Mouse (Mus musculus): ENCODE measurements at regions not wholly inside any gene's neighbourhood (a gene's known extent, or its start where the extent isn't known, plus 50 kb on each side); places are given as distances from the start of the nearest gene placed in this dataset.

DNA sequence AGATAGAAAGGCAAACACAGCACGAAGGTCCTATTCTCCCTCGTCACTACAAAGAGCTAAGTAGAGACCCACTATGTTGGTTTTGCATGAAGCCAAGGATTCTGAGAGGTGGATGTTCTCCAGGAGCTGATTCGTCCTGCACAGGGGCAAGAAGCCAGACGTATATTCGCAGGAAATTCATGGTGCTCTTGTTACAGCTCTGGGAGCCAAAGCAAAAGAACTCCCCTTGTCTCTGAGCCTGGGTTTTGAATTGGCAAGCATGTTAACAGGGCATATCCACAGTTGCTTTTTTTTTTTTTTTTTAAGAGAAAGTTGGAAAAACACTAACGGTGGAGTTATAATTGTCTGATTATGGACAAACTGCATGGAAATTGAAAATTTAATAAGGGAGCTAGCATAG lies 191.7 kb upstream of the Prickle1 start:
- no peak for DNase-seq (ENCODE audit: low read depth)

DNA sequence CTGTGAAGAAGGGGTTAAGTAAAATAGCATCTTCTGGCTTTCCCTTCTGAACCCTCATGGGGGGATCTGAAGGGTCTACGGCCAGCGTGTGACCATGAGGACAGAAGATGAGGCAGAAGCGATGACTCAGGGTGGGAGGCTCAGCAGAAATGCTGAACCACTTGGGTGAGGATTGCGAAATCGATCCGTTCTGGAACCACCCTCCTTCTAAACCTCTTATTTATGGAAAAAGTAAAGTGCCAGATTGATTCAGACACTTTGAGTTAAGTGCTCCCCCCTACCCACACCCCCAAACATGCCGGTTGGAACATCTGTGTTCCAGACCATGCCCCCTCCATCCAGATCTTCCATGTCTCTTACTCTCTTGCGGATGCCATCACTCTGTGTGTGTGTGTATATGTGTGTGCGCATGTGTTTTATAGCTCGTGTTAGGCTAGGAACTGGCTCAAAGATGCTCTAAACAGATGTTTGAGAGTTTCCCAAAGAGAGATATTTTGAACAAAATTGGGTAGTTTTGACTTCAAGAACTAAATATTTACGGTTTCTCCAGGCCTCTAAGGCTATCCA lies 190.2 kb upstream of the Prickle1 start:
- no peak for DNase-seq (ENCODE audit: low read depth)

DNA sequence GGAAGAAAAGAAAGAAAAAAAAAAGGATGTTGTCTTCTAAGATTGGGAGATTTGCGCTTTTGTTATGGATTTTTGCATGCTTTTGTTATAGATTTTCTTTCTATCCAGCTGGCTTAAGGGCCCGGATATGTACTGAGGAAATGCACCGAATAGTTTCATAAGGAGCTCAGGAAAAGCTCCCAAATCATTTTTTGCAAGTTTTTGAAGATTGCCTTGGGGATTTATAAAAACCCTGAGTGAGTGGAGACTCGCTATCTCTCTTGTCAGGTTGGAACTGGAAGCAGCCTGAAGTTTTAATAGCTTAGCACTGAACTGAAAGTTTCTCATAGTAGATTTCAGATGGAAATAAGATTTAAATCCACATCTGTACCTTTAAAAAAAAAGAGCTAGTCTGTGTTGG lies 188.0 kb upstream of the Prickle1 start:
- no peak for DNase-seq (ENCODE audit: low read depth)

DNA sequence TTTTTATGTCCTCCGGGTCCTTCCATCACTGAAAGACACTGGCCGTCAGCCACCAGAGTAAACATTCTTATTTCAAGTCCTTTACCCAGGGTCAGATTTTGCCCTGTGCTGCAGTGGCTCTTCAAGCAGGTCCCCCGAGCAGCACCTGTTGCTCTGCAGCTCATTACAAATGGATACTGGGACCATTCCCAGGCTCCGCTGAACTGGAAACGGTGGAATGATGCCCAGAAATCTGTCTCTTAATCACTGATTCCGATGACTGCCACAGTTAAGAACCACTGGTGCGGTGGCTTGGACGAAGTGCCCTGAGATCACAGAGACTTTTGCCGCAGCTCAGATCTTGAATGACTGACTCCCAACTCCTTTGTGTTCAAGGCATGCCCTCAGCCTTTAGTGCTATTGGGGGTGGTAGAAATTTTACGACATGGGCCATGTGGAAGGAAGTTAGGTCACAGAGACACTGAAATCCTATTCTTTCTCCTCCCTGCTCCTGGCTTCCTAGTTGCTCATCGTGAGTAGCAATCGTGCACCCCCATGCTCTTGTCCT lies 179.6 kb upstream of the Prickle1 start:
- no peak for DNase-seq (ENCODE audit: low read depth)

DNA sequence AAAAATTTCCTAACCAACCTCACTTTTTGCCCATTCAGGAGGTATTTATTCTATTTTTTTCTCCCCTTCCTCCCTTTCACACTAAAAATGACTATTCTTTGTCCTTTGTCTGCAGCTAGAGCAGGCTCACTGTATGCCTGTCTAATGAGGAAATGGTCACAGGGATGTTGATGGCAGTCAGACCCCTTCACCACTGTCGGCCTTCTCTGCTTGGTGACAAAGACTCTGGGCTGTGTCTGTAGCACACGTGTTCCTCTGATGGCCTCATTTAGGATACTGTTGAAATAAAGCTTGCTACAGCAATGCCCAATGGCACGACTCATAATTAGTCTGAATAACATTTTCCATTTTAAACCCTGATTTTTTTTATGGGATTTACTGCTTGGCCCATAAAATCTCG lies 178.6 kb upstream of the Prickle1 start:
- no peak for DNase-seq (ENCODE audit: low read depth)

DNA sequence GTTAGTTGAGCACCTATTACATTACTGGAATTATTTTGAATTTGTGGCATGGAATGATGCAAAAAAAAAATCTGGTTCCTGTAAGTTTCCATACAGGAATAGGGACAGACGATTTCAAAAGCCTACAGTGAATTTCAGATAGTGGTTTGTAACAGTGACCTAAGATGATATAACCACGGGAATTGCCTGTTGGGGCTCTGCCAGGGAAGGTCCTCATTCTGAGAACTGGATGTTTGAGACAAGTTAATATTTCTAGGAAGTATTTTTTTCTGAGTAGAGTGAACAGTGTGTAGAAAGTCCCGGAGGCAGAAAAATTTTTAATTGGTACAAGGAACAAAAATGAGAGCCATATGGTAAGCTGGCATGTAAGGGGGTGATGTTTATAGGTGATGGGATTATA lies 171.3 kb upstream of the Prickle1 start:
- DNase-seq (ENCODE audit: low read depth): no peak

DNA sequence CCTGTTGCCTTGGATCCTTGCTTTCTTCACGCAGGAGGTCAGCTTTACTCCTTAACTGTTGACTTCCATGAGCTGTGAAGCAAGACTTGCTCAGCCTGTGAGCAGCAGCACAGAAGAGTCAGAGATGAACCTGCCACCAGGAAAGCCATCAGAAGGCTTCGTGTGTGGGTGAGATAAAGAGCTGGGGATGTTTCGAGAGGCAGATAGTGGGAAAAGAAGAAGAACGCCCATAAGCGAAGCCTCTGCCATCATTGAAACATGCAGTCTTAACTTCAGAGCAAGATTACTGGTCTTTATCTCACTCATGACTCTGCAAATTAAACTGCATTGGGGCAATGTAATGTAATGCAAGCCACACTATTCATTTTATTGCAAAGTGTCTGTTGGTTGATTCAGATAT lies 167.4 kb upstream of the Prickle1 start:
- DNase-seq (ENCODE audit: low read depth): no peak

DNA sequence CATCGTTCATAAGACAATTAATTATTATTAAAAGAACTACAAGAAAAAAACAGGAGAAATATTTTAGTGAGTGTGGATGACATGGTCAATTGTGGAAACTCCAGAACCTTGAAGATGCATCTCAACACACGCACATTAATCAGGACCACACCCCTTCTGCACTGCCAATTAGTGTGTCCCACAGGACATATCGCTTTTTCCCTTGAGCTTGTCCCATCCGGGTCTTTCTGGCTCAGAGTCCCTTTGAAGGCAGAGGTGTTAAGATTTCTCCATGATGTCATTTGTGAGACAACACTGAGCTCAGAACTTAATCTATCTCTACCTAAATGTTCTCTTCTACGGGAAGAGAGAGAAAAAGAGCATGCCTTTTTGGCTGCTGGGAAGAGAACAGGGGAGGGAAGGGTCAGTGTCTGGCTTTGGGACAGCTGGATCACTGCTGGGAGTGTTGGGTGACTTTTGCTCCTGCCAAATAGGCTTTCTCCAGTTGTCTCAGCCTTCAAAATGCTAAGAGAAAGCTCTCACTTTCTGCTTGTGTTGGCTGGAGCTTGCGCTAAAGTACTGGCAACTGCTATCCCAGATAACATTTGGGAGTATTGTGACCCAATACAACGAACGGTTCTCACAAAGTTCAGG lies 162.6 kb upstream of the Prickle1 start:
- no peak for DNase-seq (ENCODE audit: low read depth)

DNA sequence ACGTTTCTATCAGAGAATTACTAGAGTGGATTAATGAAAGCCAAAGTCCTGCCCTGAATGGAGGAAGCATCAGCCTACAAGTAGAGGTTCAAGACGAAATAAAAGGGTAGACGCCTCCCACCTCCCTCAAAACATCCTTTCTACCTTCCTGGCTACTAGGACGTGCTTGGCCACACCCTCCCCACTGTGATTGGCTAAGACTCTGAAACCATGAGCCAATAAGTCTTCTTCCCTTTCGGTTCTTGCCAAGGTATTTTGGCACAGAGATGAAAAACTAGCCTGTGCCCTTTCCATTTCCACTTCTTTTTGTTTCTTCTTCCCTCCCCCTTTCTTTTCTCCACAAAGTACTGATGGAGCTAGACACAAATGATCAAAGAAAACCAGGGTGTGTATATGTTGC lies 160.3 kb upstream of the Prickle1 start:
- DNase-seq (ENCODE audit: low read depth): peak; percentile 51

DNA sequence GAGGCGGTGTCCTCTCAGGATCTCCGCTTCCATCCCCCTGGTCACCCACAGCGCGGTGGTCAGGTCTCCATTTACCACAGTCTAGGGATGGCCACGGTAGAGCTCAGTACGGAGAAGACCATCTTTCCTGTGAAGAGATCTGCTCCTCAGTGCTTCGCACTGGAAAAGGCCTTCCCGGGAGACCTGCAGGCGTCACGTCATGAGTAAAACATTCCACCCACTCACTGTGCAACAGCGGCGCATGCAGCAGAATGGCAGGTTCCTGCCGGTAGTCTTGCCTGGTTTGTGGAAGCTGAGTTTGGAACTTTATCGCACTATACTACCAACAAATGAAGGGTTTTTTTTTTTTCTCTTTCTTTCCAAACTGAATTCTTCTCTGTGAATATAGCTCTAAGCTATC lies 156.1 kb upstream of the Prickle1 start:
- DNase-seq (ENCODE audit: low read depth): peak; percentile 13

DNA sequence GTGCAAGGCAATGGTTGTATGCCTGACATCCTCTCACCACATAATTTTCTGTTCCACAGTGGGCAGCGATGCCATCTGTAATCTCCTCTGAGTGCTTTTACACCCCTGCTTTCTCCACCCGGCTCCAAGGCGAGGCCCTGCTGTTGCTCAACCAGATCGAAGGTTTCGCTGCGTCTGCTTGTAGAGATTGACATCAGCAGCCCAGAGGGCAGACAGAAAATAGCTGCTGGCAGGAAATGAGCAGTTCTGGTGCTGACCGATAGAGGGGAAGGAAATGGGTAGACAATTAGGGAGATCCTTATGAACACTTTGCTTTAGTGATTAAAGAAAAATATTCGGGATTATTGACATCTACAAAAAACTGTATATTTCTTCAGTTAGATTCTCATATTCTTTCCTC lies 155.3 kb upstream of the Prickle1 start:
- peak; percentile 69 for DNase-seq (ENCODE audit: low read depth)

DNA sequence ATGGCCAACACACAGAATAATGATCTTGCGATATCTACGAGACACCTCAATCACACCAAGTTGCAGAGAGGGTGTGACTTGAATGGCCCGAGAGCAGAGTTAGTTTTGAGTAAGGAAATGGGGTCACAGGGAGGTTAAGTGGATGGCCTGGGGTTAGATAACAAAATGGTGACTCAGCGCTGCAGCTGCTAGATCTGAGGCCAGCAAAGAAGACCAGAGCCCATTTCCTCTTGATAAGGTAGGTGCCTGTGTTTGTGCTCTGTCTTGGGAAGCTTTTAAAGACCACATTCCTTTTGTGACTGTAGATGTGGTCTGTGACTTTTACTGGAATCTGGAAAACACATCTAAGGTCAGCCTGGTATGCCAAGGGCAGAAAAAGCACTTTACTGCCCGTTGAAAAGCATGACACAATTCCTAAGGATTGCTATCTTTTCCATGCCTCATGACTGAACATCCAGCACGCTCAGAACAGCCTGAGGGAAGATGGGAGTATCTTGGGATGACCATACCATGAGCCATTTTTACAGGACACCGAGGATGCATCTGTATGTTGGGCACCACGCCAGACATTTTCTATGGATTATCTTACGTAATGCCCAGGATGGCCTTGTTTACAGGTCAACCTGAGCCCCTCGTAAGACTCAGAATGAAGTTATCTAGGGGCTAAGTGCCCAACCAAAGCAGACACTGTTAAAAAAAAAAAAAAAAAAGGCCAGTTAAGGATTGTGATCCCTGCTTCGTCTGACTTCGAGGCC lies 148.7 kb upstream of the Prickle1 start:
- no peak for DNase-seq (ENCODE audit: low read depth)

DNA sequence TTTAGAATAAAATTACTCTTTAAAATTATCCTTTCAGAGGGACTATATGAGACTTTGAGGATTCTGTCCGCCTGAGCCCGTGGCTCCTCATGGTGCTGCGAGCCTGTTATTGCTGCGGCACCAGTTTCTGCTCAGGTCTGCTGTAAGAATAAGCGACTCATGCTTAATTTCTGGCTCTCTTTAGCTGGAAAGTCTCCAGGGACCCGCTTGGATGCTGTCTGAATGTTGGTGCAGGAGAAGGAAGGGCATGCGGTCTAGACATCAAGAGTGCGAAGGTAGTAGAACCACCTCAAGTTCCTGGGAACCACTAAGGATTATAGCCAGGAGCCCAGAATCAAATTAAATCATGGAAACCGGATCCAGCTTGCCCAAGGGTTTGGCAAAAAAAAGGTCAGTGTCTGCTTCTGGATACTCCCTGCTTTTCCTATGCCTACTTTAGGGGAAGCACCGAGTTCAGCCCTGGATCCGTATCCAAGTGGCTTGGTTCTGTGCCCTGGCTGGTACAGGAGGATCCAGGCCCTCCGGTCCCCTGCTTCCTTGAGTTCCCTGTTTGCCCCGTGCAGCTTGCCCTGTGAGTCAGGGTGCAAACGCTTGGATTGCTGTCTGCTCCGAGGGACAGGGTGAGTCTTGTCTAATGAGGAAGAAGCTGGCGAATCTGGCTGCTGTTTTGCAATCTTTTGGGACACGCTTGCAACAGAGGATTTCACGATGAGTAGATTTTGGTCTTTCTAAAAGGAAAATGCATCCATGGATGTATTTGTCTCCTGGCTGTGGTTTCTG lies 138.2 kb upstream of the Prickle1 start:
- no peak for DNase-seq (ENCODE audit: low read depth)

DNA sequence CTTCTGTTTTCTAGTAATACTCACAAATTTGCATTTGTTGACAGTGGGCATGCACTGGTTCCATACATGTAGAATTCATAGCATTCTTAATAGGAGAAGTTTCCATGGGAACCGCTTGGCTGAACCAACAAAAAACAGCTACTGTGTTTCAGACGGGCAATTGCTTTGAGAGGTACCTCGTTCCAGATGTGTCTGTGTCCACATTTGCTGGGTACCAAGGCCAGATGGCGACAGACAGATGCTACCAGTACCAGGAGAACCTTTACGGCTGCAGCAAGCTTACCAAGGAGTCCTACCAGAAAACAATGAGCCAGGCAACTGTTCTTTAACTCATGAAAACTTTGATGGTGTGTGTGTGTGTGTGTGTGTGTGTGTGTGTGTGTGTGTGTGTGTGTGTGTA lies 137.1 kb upstream of the Prickle1 start:
- DNase-seq (ENCODE audit: low read depth): no peak

DNA sequence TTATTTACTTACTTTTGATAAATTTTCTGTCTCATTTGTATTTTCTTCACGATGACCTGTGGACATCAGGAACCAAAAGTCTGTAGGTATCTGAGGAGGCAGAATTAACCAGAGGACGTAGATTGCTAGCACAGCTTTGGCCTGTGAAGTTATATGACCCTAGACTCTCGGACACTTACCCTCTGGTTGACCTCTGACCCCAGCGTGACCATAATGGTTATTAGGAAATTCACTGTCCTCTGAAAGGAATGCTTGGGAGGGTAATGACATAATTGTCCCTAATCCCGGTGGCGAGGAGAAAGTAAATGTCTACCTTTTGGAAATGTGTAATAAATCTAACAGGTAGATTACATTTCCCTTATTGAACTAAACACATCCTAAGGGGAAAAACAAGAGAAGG lies 135.5 kb upstream of the Prickle1 start:
- DNase-seq (ENCODE audit: low read depth): no peak

DNA sequence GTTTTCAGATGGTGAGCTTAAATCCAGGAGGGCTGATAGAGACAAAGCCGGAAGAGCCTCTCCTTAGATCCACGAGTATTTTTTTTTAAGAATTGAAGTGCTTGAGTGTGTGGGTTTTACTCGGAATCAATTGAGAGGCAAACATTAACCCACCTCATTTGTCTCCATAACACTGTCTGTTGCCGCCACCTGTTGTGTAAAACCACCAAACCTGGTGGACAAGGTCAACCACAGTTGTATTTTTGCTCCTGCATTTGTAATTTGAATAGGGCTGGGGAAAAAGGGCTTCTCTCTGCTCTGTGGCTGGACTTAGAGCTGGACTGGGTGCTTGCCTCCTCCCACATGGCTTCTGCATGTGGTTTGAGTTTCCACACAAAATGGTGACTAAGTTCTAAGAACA lies 119.8 kb upstream of the Prickle1 start:
- no peak for DNase-seq (ENCODE audit: low read depth)

DNA sequence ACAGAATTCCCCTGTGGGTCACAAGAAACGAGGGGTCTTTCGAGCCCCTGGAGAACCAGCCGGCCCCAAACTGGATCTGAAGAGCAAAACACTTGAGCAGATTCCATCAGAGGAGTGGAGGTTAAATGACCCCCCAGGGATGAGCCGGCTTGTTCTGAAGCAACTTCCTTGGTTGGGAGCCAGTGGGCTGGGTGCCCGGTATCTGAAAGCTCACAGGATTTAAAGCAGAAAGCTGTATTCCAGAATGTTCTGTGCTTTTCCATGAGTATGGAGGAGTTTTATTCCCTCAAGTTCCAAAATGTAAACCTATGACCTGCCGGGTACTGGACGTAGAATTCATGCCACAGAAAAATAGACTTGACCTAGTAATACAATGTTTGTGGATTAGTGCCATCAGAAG lies 117.7 kb upstream of the Prickle1 start:
- no peak for DNase-seq (ENCODE audit: low read depth)

DNA sequence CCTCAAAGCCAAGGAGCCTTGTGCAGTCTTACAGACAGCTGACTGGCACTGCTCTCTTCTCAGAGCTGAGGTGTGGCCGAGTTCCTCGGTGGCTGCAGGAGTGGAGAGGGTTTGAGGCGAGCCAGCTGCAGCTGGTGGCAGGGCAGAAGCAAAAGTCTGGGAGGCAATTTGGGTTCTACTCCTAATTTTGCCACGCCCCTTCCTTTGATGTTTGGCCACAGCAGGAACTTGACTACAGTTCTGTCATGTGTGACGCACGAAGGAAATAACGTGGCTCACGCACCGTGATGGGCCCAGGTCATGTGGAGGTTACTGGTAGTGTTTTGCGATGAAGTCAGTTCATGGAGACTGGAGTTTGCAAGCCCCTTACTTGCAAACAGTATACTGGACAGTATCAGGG lies 116.9 kb upstream of the Prickle1 start:
- peak; percentile 87 for DNase-seq (ENCODE audit: low read depth)

DNA sequence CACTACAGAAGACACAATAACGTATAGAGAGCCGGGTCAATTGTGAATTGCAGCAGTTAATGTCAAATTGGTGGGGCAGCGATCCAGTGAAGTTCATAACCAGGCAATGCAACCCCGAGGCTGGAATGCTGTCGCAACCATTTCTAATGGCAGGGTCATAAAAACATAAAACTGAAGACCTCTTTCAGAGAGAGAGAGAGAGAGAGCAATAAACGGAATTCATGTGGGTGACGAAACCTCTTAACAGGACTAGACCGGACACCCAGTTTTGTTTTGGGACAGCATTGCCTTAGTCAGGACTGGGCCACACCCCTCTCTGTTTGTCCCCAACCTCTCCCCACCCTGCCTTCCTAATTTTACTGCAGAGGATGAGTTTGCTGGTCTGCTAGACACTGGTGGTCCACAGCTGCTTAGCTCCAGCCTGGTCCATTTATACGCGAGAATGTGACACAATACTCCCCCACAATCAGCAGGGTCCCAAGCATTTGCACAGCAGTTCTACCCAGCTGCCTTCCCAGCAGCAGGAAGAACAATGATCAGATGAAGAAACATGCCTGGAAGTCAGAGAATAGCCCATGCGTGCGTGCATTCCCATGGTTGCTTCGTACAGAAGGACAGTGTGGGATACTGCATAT lies 115.6 kb upstream of the Prickle1 start:
- no peak for DNase-seq (ENCODE audit: low read depth)

DNA sequence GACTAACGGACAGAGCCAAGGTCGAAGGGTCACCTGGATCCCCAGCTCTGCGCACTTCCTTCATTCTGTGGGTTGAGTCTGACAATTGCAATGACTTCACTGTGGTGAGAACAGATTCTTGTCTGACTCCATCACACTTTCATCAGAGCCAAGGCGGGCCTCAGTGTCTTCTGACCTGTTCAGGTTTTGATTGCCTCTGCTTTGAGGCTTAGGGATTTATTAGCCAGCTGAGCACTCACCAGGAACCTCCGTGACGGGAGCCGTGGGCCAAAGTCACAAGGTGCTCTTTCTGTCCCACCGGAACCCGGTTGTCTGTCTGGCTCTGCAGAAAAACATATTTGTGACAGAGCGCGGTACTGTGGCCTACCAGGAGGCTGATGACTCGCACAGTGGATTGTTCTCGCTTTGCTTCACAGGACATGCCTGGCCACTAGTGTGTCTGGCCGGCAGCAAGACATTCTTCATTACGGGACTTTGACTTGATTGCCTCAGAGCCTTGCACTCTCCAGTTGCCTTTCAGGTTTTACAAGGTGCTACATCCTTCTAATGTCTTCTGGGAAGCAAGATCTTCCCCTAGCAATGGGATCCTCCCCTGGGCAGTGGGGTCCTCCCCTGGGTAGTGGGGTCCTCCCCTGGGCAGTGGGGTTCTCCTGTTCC lies 114.9 kb upstream of the Prickle1 start:
- DNase-seq (ENCODE audit: low read depth): no peak

DNA sequence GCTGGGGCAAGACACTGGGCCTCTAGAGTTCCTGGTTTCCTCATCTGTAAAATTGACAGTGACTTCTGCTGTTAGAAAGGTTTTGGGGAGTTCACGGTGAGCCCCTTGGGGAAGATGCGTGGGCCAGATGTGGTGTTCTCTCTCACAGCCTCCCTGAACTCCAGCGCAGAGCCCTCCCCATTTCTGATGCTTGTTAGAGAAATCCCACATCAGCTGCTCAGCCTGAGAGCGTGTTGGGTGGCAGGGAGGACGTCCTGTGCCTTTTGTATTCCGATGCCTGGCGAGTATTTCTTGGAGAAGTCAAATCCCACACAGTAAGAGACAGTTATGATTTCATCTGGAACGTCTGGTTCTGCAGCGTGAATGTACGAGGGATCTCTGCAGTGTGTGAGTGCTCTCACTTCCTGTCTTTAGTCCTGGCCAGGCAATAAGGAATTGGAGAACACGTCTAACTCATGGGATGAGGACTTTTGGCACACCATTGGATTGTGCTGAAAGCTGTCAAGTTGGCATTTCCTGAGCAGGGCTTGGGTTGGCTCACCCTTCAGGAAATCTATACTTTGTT lies 110.8 kb upstream of the Prickle1 start:
- DNase-seq (ENCODE audit: low read depth): no peak

Measured in naive thymus-derived CD4-positive, alpha-beta T cell, adult 2 months (primary cell).